Mouse (Mus musculus): ENCODE data around the gene Supt4a. TPM values are rescaled to one million over a fixed set of nuclear protein-coding genes. Genes with fewer than 3 reads are reported as not detected.

Supt4a gene
- total RNA-seq, 4 experiments from 2014 or later: 63.2 to 84.3 (median 76.2) TPM

GRCm38 (mm10) chr11:87725515-87725914 is 11.8 kb upstream of the Supt4a start:
- no peak for DNase-seq (ENCODE audit: low spot score in 2 of 2)

- no peak for DNase-seq (ENCODE audit: low spot score in 2 of 2)
These were observed 11.3 kb upstream of the Supt4a start for GRCm38 (mm10) chr11:87725964-87726562.

GRCm38 (mm10) chr11:87727021-87727420 is 10.3 kb upstream of the Supt4a start:
- DNase-seq (ENCODE audit: low spot score in 2 of 2): no peak

GRCm38 (mm10) chr11:87727471-87727870 is 9.9 kb upstream of the Supt4a start:
- no peak for DNase-seq (ENCODE audit: low spot score in 2 of 2)

- DNase-seq (ENCODE audit: low spot score in 2 of 2): no peak
These were observed 8.3 kb upstream of the Supt4a start for GRCm38 (mm10) chr11:87728850-87729592.

- DNase-seq (ENCODE audit: low spot score in 2 of 2): no peak
These were observed 7.7 kb upstream of the Supt4a start for GRCm38 (mm10) chr11:87729593-87730185.

- DNase-seq (ENCODE audit: low spot score in 2 of 2): no peak
These were observed 6.6 kb upstream of the Supt4a start for GRCm38 (mm10) chr11:87730652-87731310.

- DNase-seq (ENCODE audit: low spot score in 2 of 2): no peak
These were observed 3.0 kb upstream of the Supt4a start for GRCm38 (mm10) chr11:87734346-87734745.

- no peak for DNase-seq (ENCODE audit: low spot score in 2 of 2)
These were observed 1.7 kb upstream of the Supt4a start for GRCm38 (mm10) chr11:87735691-87736090.

- DNase-seq (ENCODE audit: low spot score in 2 of 2): peak in 1 of 2 experiments; percentile 45
These were observed 661 bp upstream of the Supt4a start for GRCm38 (mm10) chr11:87736647-87737134.

GRCm38 (mm10) chr11:87743691-87744090 is 6.3 kb downstream of the Supt4a start:
- no peak for DNase-seq (ENCODE audit: low spot score in 2 of 2)

- no peak for DNase-seq (ENCODE audit: low spot score in 2 of 2)
These were observed 7.6 kb downstream of the Supt4a start for GRCm38 (mm10) chr11:87744964-87745363.

- DNase-seq (ENCODE audit: low spot score in 2 of 2): no peak
These were observed 8.5 kb downstream of the Supt4a start for GRCm38 (mm10) chr11:87745632-87746555.

- no peak for DNase-seq (ENCODE audit: low spot score in 2 of 2)
These were observed 10.0 kb downstream of the Supt4a start for GRCm38 (mm10) chr11:87747312-87747711.

GRCm38 (mm10) chr11:87747716-87748115 is 10.4 kb downstream of the Supt4a start:
- DNase-seq (ENCODE audit: low spot score in 2 of 2): no peak

GRCm38 (mm10) chr11:87748132-87749119 is 11.1 kb downstream of the Supt4a start:
- DNase-seq (ENCODE audit: low spot score in 2 of 2): no peak

GRCm38 (mm10) chr11:87749192-87750042 is 12.1 kb downstream of the Supt4a start:
- DNase-seq (ENCODE audit: low spot score in 2 of 2): peak in 1 of 2 experiments; percentile 53

GRCm38 (mm10) chr11:87750043-87750421 is 12.7 kb downstream of the Supt4a start:
- DNase-seq (ENCODE audit: low spot score in 2 of 2): no peak

GRCm38 (mm10) chr11:87750521-87750920 is 13.2 kb downstream of the Supt4a start:
- DNase-seq (ENCODE audit: low spot score in 2 of 2): no peak
